Mouse (Mus musculus) cerebellum, adult 2 months (tissue): ENCODE results near the gene Cenps.

Source experiments
- CTCF ChIP-seq: fragments of 200-500 bp; IDR thresholded peaks from 2 replicates; pipeline ENCODE4 v1.5.1; 2011; ENCODE audit warnings: low read depth, mild to moderate bottlenecking, control low read depth, low read length, moderate library complexity, borderline replicate concordance; ENCODE audit not compliant: insufficient read depth
- POLR2A ChIP-seq: fragments of 200-500 bp; IDR thresholded peaks from 2 replicates; pipeline ENCODE4 v1.6.1; 2011; ENCODE audit warnings: low read length, control low read depth, borderline replicate concordance; ENCODE audit not compliant: insufficient read depth

DNA sequence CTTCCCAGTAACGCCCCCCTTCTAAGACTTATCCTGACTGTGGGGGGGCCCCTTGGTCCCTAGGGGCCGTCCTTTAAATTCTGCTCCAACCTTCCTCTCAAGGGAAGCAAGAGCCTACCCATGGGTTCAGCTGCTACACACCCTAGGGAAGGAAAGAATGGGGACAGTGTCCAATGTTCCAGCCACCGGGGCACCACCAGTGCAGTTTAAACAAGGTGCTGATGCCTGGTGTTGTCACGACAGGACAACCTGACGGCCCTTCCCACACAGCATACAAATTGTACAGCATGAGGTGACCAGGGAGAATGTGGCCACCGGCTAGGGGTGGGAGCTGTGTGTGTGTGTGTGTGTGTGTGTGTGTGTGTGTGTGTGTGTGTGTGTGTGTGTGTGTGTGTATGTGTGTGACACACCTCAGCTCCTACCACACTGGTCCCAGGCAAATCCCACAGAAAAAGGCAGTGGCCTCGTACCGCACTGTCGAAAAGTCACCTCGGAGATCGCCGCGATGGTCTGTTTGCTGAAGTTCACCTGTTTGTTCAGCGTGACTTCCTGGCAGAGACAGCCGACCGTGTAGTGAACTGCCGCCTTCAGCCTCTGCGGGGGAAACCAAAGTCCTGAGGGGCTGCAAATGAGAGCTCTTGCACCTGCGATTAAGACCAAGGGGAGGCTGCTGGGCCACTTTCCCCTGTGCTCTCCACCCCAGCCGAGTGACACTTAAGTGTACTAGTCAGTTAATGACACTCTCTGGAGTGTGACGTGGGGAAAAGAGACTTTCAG is 5.5 kb downstream of the Cenps start:
- TF ChIP-seq CTCF (no peak), POLR2A (no peak)
